Mouse (Mus musculus) cerebellum, adult 9-11 months (tissue): ENCODE measurements at regions not wholly inside any gene's neighbourhood (a gene's known extent, or its start where the extent isn't known, plus 50 kb on each side); places are given as distances from the start of the nearest gene placed in this dataset.
A peak's percentile ranks its signal among the peaks of the same experiment; 100 is the strongest.

Experiments
- DNase-seq: peaks from one replicate; pipeline ENCODE4 v3.0.0; 2022

DNA sequence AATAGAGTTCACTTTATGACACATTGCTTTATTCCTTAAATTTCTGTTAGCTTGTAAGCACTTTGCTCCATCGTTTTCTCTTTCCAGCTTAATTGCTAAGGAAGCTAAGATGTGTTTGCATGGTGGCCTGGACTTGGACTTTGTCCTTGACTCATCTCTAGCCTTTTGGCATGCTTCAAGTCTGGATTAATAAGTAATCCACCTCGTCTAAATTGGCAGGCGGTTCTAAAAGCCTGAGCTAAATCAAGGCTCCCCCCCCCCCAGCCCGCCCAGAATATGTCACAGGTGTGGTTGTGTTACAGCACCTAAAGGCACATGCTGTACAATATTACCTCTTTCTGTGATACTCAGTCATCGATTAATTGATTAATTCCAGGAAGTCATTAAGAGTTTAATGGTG lies 94.7 kb upstream of the Slc13a1 start:
- no peak for DNase-seq

DNA sequence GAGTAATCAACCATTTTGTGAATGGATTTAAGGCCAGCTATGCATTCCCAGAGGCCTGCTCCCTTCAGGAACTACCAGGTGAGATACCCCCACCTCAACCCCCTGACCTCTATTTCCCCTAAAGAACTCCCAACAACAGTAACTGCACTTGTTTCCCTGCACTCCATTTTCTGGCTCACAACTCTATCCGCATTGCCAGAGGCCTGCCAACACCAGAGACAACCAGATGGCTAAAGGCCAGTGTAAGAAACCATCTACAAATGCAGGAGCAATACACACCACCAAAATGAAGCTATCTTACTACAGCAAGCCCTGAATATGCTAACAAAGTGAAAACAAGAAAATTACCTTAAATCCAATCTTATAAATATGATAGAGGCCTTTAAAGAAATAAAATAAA lies 77.7 kb upstream of the Slc13a1 start:
- peak; percentile 84 for DNase-seq

GRCm38 (mm10) chr6:24238541-24238940 lies 70.6 kb upstream of the Slc13a1 start:
- DNase-seq, result no peak

GRCm38 (mm10) chr6:24238054-24238453 lies 70.2 kb upstream of the Slc13a1 start:
- no peak for DNase-seq

GRCm38 (mm10) chr6:24233626-24234025 lies 65.7 kb upstream of the Slc13a1 start:
- DNase-seq, result peak; percentile 93

DNA sequence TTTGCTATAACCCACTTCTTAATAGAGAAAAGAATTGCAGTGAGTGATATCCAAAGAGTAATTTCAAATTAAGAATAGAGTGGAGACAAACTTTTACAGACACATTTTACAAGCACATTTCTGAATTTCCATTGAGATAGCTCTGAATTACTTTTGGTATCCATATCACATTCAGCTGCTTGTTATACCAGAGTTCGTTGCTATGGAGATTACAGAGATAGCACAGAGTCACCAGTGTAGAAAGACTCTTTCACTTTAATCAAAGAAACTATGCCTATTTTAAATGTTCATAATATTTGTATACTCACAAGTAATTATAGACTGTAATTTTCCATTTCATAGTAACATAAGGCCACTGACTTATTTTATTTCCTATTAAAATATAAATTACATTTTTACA lies 52.7 kb upstream of the Slc13a1 start:
- no peak for DNase-seq

DNA sequence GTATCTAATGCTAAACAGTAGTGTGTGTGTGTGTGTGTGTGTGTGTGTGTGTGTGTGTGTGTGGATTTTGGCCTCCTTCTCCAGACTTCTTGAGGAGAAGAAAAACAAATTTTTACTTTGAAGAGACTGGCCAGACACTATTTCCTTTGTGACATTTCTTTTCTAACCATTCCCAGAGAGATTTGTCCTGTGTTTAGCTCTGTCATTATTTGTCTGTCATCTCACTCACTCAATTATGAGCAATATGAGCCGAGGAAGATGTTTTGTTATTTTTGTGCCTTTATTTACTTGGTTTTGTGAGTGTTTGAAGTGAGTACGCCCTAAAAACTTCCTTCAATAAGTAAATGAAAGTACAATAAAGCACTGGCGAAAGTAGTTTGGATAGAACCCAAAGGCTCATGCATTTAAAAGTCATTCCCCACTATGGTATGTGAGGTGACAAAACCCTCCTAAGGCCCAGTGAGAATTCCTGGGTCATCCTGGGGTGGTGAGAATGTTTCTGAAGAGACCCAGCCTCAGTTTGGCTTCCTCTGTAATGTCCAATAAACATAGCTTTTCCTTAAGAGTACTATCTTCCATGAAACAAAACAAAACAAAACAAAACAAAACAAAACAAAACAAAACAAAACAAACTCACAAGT lies 52.1 kb upstream of the Slc13a1 start:
- DNase-seq, result no peak
